Mouse (Mus musculus) intestine, embryonic 16.5 days (tissue): ENCODE results near the gene Ptpn6. TPM values are rescaled to one million over a fixed set of nuclear protein-coding genes. Genes with fewer than 3 reads are reported as not detected.

Experiments used
- ATAC-seq: fragments of 200-750 bp; cut with Nextera tagmentation; 2 replicates; pipeline ENCODE4 v1.8.0; 2017; ENCODE audit warnings: moderate TSS enrichment, moderate library complexity
- H3K27ac ChIP-seq: fragments of 300-500 bp; sonication (generic); 2 replicates; pipeline ENCODE4 v1.5.1; 2014; ENCODE audit warnings: mild to moderate bottlenecking, low read length
- H3K27me3 ChIP-seq: fragments of 300-500 bp; sonication (generic); replicated peaks from 2 replicates; pipeline ENCODE4 v1.6.1; 2014; ENCODE audit warnings: low read length, control low read depth, mixed read lengths; ENCODE audit not compliant: control insufficient read depth, insufficient read depth
- H3K36me3 ChIP-seq: fragments of 300-500 bp; sonication (generic); 2 replicates; pipeline ENCODE4 v1.6.1; 2014; ENCODE audit warnings: low read length, control low read depth; ENCODE audit not compliant: control insufficient read depth, insufficient read depth
- H3K4me1 ChIP-seq: fragments of 300-500 bp; sonication (generic); 2 replicates; pipeline ENCODE4 v1.6.1; 2014; ENCODE audit warnings: low read length, control low read depth, mixed read lengths; ENCODE audit not compliant: control insufficient read depth, insufficient read depth
- H3K4me2 ChIP-seq: fragments of 300-500 bp; sonication (generic); 2 replicates; pipeline ENCODE4 v1.6.1; 2014; ENCODE audit warnings: low read depth, low read length, control low read depth
- H3K4me3 ChIP-seq: fragments of 300-500 bp; sonication (generic); 2 replicates; pipeline ENCODE4 v1.5.1; 2014; ENCODE audit warnings: mild to moderate bottlenecking, low read length
- H3K9ac ChIP-seq: fragments of 300-500 bp; sonication (generic); 2 replicates; pipeline ENCODE4 v1.6.1; 2014; ENCODE audit warnings: low read depth, low read length
- H3K9me3 ChIP-seq: fragments of 300-500 bp; sonication (generic); 2 replicates; pipeline ENCODE4 v1.6.1; 2016; ENCODE audit warnings: low read length, control low read depth; ENCODE audit not compliant: control insufficient read depth
- WGBS: fragments of 180-500 bp; shearing (Covaris S2); extraction: QIAGEN DNeasy Blood & Tissue Kit; methylation state at CpG from one replicate; pipeline ENCODE4 v1.1.7; 2014; 5-methylcytosine and 5-hydroxymethylcytosine counted together
- polyA plus RNA-seq: library from polyadenylated mRNA; unstranded; fragments of >200 nt; fragmentation: Nextera tagmentation; extraction: Ambion mirVana; gene quantifications from 2 replicates; pipeline ENCODE4 v1.2.1, GENCODE M21; 2015

The Ptpn6 gene
- polyA plus RNA-seq, 1 experiment from 2014 or later: 20.4 TPM

- WGBS: under 1% methylated on average over 44 of the region's 54 CpGs
Measured at GRCm38 (mm10) chr6:124769101-124769765, 30.7 kb upstream of the Ptpn6 start, which contains the start of gene Eno2. Gene Eno2, minus strand, starts transcription at chr6:124769673.

GRCm38 (mm10) chr6:124768704-124769044 is 30.2 kb upstream of the Ptpn6 start:
- Histone ChIP-seq H3K9me3 (no peaks in the 10 kb centered on the region), H3K4me2 (peak overlapping the region; percentile 82), H3K4me1 (peaks cover 17% of the 10 kb centered on the region), H3K4me3 (peak overlapping the region; percentile 57), H3K27me3 (peaks cover 5% of the 10 kb centered on the region), H3K27ac (no peak overlapping the region), H3K36me3 (no peaks in the 10 kb centered on the region), H3K9ac (peak overlapping the region; percentile 69)
- 8% methylated on average over 9 of the region's 9 CpGs for WGBS
- no peak for ATAC-seq

More at GRCm38 (mm10) chr6:124769101-124769765, 30.7 kb upstream of the Ptpn6 start, which contains the start of gene Eno2:
- Histone ChIP-seq H3K9me3 (no peaks in the 10 kb centered on the region), H3K4me2 (peak within 1 kb of the TSS; percentile 82), H3K4me3 (peak within 1 kb of the TSS; percentile 57), H3K27me3 (peaks cover 5% of the 10 kb centered on the region), H3K36me3 (no peaks in the 10 kb centered on the region), H3K9ac (peak within 1 kb of the TSS; percentile 69), H3K27ac (no peak within 1 kb of the TSS), H3K4me1 (peaks cover 17% of the 10 kb centered on the region)
- peak; percentile 83 for ATAC-seq

- no peaks in the 10 kb centered on the region for H3K9me3 ChIP-seq
- H3K36me3 ChIP-seq: no peaks in the 10 kb centered on the region
- peak; percentile 26; the same call in 1 of the 2 replicates for ATAC-seq
- H3K4me1 ChIP-seq: peaks cover 17% of the 10 kb centered on the region
- H3K27ac ChIP-seq: no peak overlapping the region
- H3K9ac ChIP-seq: peak overlapping the region; percentile 69; the same call in 1 of the 2 replicates
- 41% methylated on average over 19 of the region's 19 CpGs for WGBS
- H3K4me2 ChIP-seq: peak overlapping the region; percentile 82
- peak overlapping the region; percentile 57 for H3K4me3 ChIP-seq
- H3K27me3 ChIP-seq: peaks cover 5% of the 10 kb centered on the region
Measured at GRCm38 (mm10) chr6:124767920-124768703, 29.6 kb upstream of the Ptpn6 start.

- 58% methylated on average over 4 of the region's 4 CpGs for WGBS
- Histone ChIP-seq H3K27ac (no peak overlapping the region), H3K27me3 (peaks cover 5% of the 10 kb centered on the region), H3K9ac (no peak overlapping the region), H3K9me3 (no peaks in the 10 kb centered on the region), H3K4me3 (no peak overlapping the region), H3K4me1 (peaks cover 17% of the 10 kb centered on the region), H3K4me2 (0 out of 2 replicates have a peak overlapping the region, but pooled peaks have one; percentile 82), H3K36me3 (no peaks in the 10 kb centered on the region)
- no peak for ATAC-seq
Measured at GRCm38 (mm10) chr6:124767536-124767919, 29.0 kb upstream of the Ptpn6 start.

- H3K4me1 ChIP-seq: peaks cover 17% of the 10 kb centered on the region
- no peak for ATAC-seq
- no peak overlapping the region for H3K9ac ChIP-seq
- H3K9me3 ChIP-seq: no peaks in the 10 kb centered on the region
- H3K4me3 ChIP-seq: no peak overlapping the region
- no peak overlapping the region for H3K27ac ChIP-seq
- H3K4me2 ChIP-seq: no peak overlapping the region
- no peaks in the 10 kb centered on the region for H3K36me3 ChIP-seq
- WGBS: 84% methylated on average over 7 of the region's 7 CpGs
- peaks cover 5% of the 10 kb centered on the region for H3K27me3 ChIP-seq
Measured at GRCm38 (mm10) chr6:124765951-124766350, 27.4 kb upstream of the Ptpn6 start.

- 3% methylated on average over 5 of the region's 5 CpGs for WGBS
- H3K4me1 ChIP-seq: peaks cover 29% of the 10 kb centered on the region
Measured at GRCm38 (mm10) chr6:124759259-124759658, 20.7 kb upstream of the Ptpn6 start.

GRCm38 (mm10) chr6:124758849-124759232 is 20.3 kb upstream of the Ptpn6 start:
- Histone ChIP-seq H3K9me3 (no peaks in the 10 kb centered on the region), H3K4me2 (peak overlapping the region; percentile 78), H3K4me3 (peak overlapping the region; percentile 2; the same call in 1 of the 2 replicates), H3K36me3 (no peaks in the 10 kb centered on the region), H3K4me1 (peaks cover 33% of the 10 kb centered on the region), H3K27me3 (no peaks in the 10 kb centered on the region), H3K27ac (peak overlapping the region; percentile 93), H3K9ac (peak overlapping the region; percentile 93)
- WGBS: 45% methylated on average over 2 of the region's 2 CpGs
- no peak for ATAC-seq

More at GRCm38 (mm10) chr6:124759259-124759658, 20.7 kb upstream of the Ptpn6 start:
- Histone ChIP-seq H3K4me2 (peak overlapping the region; percentile 78; the same call in 1 of the 2 replicates), H3K27ac (peak overlapping the region; percentile 93), H3K27me3 (no peaks in the 10 kb centered on the region), H3K9me3 (no peaks in the 10 kb centered on the region), H3K36me3 (no peaks in the 10 kb centered on the region), H3K9ac (peak overlapping the region; percentile 93), H3K4me3 (peak overlapping the region; percentile 2; the same call in 1 of the 2 replicates)
- ATAC-seq: peak; percentile 16

GRCm38 (mm10) chr6:124757909-124758848 is 19.7 kb upstream of the Ptpn6 start:
- H3K36me3 ChIP-seq: no peaks in the 10 kb centered on the region
- WGBS: 40% methylated on average over 5 of the region's 5 CpGs
- H3K27me3 ChIP-seq: no peaks in the 10 kb centered on the region
- peaks cover 39% of the 10 kb centered on the region for H3K4me1 ChIP-seq
- H3K27ac ChIP-seq: peak overlapping the region; percentile 93
- H3K4me2 ChIP-seq: peak overlapping the region; percentile 78
- ATAC-seq: peak; percentile 12; the same call in 1 of the 2 replicates
- peak overlapping the region; percentile 93 for H3K9ac ChIP-seq
- H3K9me3 ChIP-seq: no peaks in the 10 kb centered on the region
- peak overlapping the region; percentile 75 for H3K4me3 ChIP-seq
